Mouse (Mus musculus) spleen, adult 2 months (tissue): ENCODE results near the gene Cd5.

ENCODE experiments used
- CTCF ChIP-seq: fragments of 200-500 bp; IDR thresholded peaks from 2 replicates; pipeline ENCODE4 v1.5.1; 2011; ENCODE audit warnings: mild to moderate bottlenecking, inconsistent platforms; ENCODE audit not compliant: insufficient read depth, insufficient read length, insufficient replicate concordance; ENCODE audit errors: extremely low read depth
- POLR2A ChIP-seq: fragments of 200-500 bp; IDR thresholded peaks from 2 replicates; pipeline ENCODE4 v1.6.1; 2011; ENCODE audit warnings: low read depth, low read length, inconsistent platforms

DNA sequence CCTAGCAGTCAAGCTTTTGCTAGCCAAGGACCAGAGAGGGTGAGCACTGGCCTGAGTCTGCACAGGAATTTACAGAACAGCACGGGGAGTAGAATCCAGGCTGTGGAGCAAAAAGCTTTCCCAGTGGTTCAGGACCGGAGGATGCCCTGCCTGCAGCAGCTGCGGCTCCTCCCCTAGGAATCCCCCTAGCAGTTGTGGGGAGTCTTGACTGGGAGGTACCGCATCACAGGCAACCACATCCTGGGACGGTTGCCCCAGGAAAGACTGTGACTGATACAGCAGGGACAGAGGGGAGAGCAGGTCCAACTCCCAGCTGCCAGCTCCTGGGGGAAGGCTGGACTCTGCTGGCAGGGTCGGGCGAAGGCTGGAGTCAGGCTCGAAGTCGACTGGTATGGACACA, 49.4 kb upstream of the Cd5 start:
- TF ChIP-seq POLR2A: no peak
- TF ChIP-seq CTCF: no peak
